Mouse (Mus musculus): ENCODE measurements around the gene 4930412O13Rik.

Gene 4930412O13Rik

GRCm38 (mm10) chr2:9903854-9904560 is 23.0 kb downstream of the 4930412O13Rik start:
- no peak for DNase-seq

GRCm38 (mm10) chr2:9905995-9906394 is 24.9 kb downstream of the 4930412O13Rik start:
- DNase-seq: no peak

GRCm38 (mm10) chr2:9917602-9918001 is 36.5 kb downstream of the 4930412O13Rik start:
- DNase-seq: no peak

GRCm38 (mm10) chr2:9918691-9919471 is 37.8 kb downstream of the 4930412O13Rik start:
- no peak for DNase-seq

- DNase-seq: no peak
Observed at GRCm38 (mm10) chr2:9926194-9926904, 45.3 kb downstream of the 4930412O13Rik start.

- no peak for DNase-seq
Observed at GRCm38 (mm10) chr2:9926905-9927283, 45.8 kb downstream of the 4930412O13Rik start.

All from cerebellum, adult 9-11 months (tissue).